Mouse (Mus musculus): Measurements from ENCODE around the gene Xylt2. TPM values are rescaled to one million over a fixed set of nuclear protein-coding genes. Genes with fewer than 3 reads are reported as not detected.

The Xylt2 gene
- polyA plus RNA-seq (2015; fragmentation: Nextera tagmentation; extraction: Ambion mirVana) = 13.6 and 15.1 TPM in 2 replicates

GRCm38 (mm10) chr11:94676754-94677606 lies at the start of gene Xylt2:
Xylt2 (minus strand) TSS chr11:94677515.
- peak within 1 kb of the TSS; percentile 88 for H3K9ac ChIP-seq
- H3K9me3 ChIP-seq = no peaks in the 10 kb centered on the region
- peaks cover 32% of the 10 kb centered on the region for H3K4me1 ChIP-seq (replicated peaks)
- no peaks in the 10 kb centered on the region for H3K27me3 ChIP-seq
- H3K4me3 ChIP-seq = peak within 1 kb of the TSS; percentile 91
- peak within 1 kb of the TSS; percentile 95 for H3K27ac ChIP-seq (replicated peaks)
- H3K4me2 ChIP-seq = peak within 1 kb of the TSS; percentile 71
- no peaks in the 10 kb centered on the region for H3K36me3 ChIP-seq
- WGBS = 1% methylated on average over 76 of the region's 82 CpGs
- ATAC-seq (ENCODE audit: low FRiP score, low read depth) = peak; percentile 96

GRCm38 (mm10) chr11:94719216-94719615 lies 41.9 kb upstream of the Xylt2 start:
- H3K36me3 ChIP-seq = no peaks in the 10 kb centered on the region
- no peaks in the 10 kb centered on the region for H3K9me3 ChIP-seq
- H3K4me3 ChIP-seq = no peak overlapping the region
- ATAC-seq (ENCODE audit: low FRiP score, low read depth) = no peak
- H3K4me1 ChIP-seq (replicated peaks) = no peaks in the 10 kb centered on the region
- 80% methylated on average over 2 of the region's 2 CpGs for WGBS
- H3K27me3 ChIP-seq = no peaks in the 10 kb centered on the region
- no peak overlapping the region for H3K27ac ChIP-seq (replicated peaks)
- no peak overlapping the region for H3K4me2 ChIP-seq
- no peak overlapping the region for H3K9ac ChIP-seq

GRCm38 (mm10) chr11:94718113-94718909 lies 41.0 kb upstream of the Xylt2 start:
- WGBS = 90% methylated on average over 7 of the region's 7 CpGs
- Histone ChIP-seq H3K27ac (replicated peaks) (no peak overlapping the region), H3K4me3 (no peak overlapping the region), H3K27me3 (no peaks in the 10 kb centered on the region), H3K36me3 (no peaks in the 10 kb centered on the region), H3K9me3 (no peaks in the 10 kb centered on the region), H3K4me1 (replicated peaks) (0 out of 2 replicates have a peak, but pooled peaks cover 3% of the 10 kb centered on the region), H3K4me2 (no peak overlapping the region), H3K9ac (no peak overlapping the region)
- no peak for ATAC-seq (ENCODE audit: low FRiP score, low read depth)

GRCm38 (mm10) chr11:94717239-94717638 lies 39.9 kb upstream of the Xylt2 start:
- no peaks in the 10 kb centered on the region for H3K27me3 ChIP-seq
- H3K27ac ChIP-seq (replicated peaks) = no peak overlapping the region
- 0 out of 2 replicates have a peak, but pooled peaks cover 6% of the 10 kb centered on the region for H3K4me1 ChIP-seq (replicated peaks)
- no peak for ATAC-seq (ENCODE audit: low FRiP score, low read depth)
- H3K4me2 ChIP-seq = no peak overlapping the region
- no peak overlapping the region for H3K9ac ChIP-seq
- H3K36me3 ChIP-seq = no peaks in the 10 kb centered on the region
- no peaks in the 10 kb centered on the region for H3K9me3 ChIP-seq
- WGBS = 45% methylated on average over 11 of the region's 11 CpGs
- H3K4me3 ChIP-seq = no peak overlapping the region

- ATAC-seq (ENCODE audit: low FRiP score, low read depth) = no peak
- no peak overlapping the region for H3K4me3 ChIP-seq
- H3K4me2 ChIP-seq = no peak overlapping the region
- H3K9ac ChIP-seq = no peak overlapping the region
- 0 out of 2 replicates have a peak, but pooled peaks cover 6% of the 10 kb centered on the region for H3K4me1 ChIP-seq (replicated peaks)
- no peaks in the 10 kb centered on the region for H3K9me3 ChIP-seq
- no peaks in the 10 kb centered on the region for H3K36me3 ChIP-seq
- 16% methylated on average over 9 of the region's 9 CpGs for WGBS
- H3K27ac ChIP-seq (replicated peaks) = no peak overlapping the region
- H3K27me3 ChIP-seq = no peaks in the 10 kb centered on the region
These were observed 39.4 kb upstream of the Xylt2 start for GRCm38 (mm10) chr11:94716754-94717153.

- Histone ChIP-seq H3K9me3 (no peaks in the 10 kb centered on the region), H3K4me3 (no peak overlapping the region), H3K27ac (replicated peaks) (no peak overlapping the region), H3K4me1 (replicated peaks) (0 out of 2 replicates have a peak, but pooled peaks cover 6% of the 10 kb centered on the region), H3K36me3 (no peaks in the 10 kb centered on the region), H3K27me3 (no peaks in the 10 kb centered on the region), H3K4me2 (no peak overlapping the region), H3K9ac (no peak overlapping the region)
- no peak for ATAC-seq (ENCODE audit: low FRiP score, low read depth)
- 74% methylated on average over 5 of the region's 5 CpGs for WGBS
These were observed 38.3 kb upstream of the Xylt2 start for GRCm38 (mm10) chr11:94715622-94716021.

- Histone ChIP-seq H3K9ac (no peak overlapping the region), H3K27ac (replicated peaks) (no peak overlapping the region), H3K4me2 (no peak overlapping the region), H3K27me3 (no peaks in the 10 kb centered on the region), H3K4me1 (replicated peaks) (0 out of 2 replicates have a peak, but pooled peaks cover 6% of the 10 kb centered on the region), H3K4me3 (no peak overlapping the region), H3K9me3 (no peaks in the 10 kb centered on the region), H3K36me3 (no peaks in the 10 kb centered on the region)
- ATAC-seq (ENCODE audit: low FRiP score, low read depth) = no peak
- WGBS = 50% methylated on average over 11 of the region's 11 CpGs
These were observed 36.0 kb upstream of the Xylt2 start for GRCm38 (mm10) chr11:94713246-94713860.

GRCm38 (mm10) chr11:94704472-94704871 lies 27.2 kb upstream of the Xylt2 start, which contains the start of gene Gm11541:
Gm11541 (minus strand) TSS chr11:94704499.
- H3K4me1 ChIP-seq (replicated peaks) = peaks cover 3% of the 10 kb centered on the region; the same call in 1 of the 2 replicates
- no peaks in the 10 kb centered on the region for H3K9me3 ChIP-seq
- WGBS = 59% methylated on average over 5 of the region's 5 CpGs
- no peak within 1 kb of the TSS for H3K9ac ChIP-seq
- H3K27me3 ChIP-seq = no peaks in the 10 kb centered on the region
- no peak for ATAC-seq (ENCODE audit: low FRiP score, low read depth)
- H3K4me2 ChIP-seq = no peak within 1 kb of the TSS
- H3K36me3 ChIP-seq = no peaks in the 10 kb centered on the region
- H3K27ac ChIP-seq (replicated peaks) = no peak within 1 kb of the TSS
- H3K4me3 ChIP-seq = no peak within 1 kb of the TSS

- 34% methylated on average over 7 of the region's 7 CpGs for WGBS
- no peak overlapping the region for H3K27ac ChIP-seq (replicated peaks)
These were observed 26.7 kb upstream of the Xylt2 start for GRCm38 (mm10) chr11:94704020-94704419.

GRCm38 (mm10) chr11:94702216-94702610 lies 24.9 kb upstream of the Xylt2 start:
- no peak for ATAC-seq (ENCODE audit: low FRiP score, low read depth)
- no peaks in the 10 kb centered on the region for H3K36me3 ChIP-seq
- H3K4me2 ChIP-seq = no peak overlapping the region
- no peaks in the 10 kb centered on the region for H3K9me3 ChIP-seq
- H3K27ac ChIP-seq (replicated peaks) = no peak overlapping the region
- 45% methylated on average over 3 of the region's 3 CpGs for WGBS
- H3K4me3 ChIP-seq = no peak overlapping the region
- H3K4me1 ChIP-seq (replicated peaks) = peaks cover 3% of the 10 kb centered on the region; the same call in 1 of the 2 replicates
- no peak overlapping the region for H3K9ac ChIP-seq
- H3K27me3 ChIP-seq = no peaks in the 10 kb centered on the region

More at GRCm38 (mm10) chr11:94704020-94704419, 26.7 kb upstream of the Xylt2 start:
- Histone ChIP-seq H3K4me1 (replicated peaks) (peaks cover 3% of the 10 kb centered on the region; the same call in 1 of the 2 replicates), H3K9ac (no peak overlapping the region), H3K27me3 (no peaks in the 10 kb centered on the region), H3K4me3 (no peak overlapping the region), H3K9me3 (no peaks in the 10 kb centered on the region), H3K4me2 (no peak overlapping the region), H3K36me3 (no peaks in the 10 kb centered on the region)
- ATAC-seq (ENCODE audit: low FRiP score, low read depth) = no peak

- no peak for ATAC-seq (ENCODE audit: low FRiP score, low read depth)
These were observed 24.3 kb upstream of the Xylt2 start for GRCm38 (mm10) chr11:94701401-94702215.

More at GRCm38 (mm10) chr11:94701401-94702215, 24.3 kb upstream of the Xylt2 start:
- WGBS = 48% methylated on average over 27 of the region's 27 CpGs
- H3K27me3 ChIP-seq = no peaks in the 10 kb centered on the region
- no peak overlapping the region for H3K27ac ChIP-seq (replicated peaks)
- H3K9ac ChIP-seq = 0 out of 2 replicates have a peak overlapping the region, but pooled peaks have one; percentile 6
- H3K36me3 ChIP-seq = no peaks in the 10 kb centered on the region
- H3K4me1 ChIP-seq (replicated peaks) = peaks cover 3% of the 10 kb centered on the region; the same call in 1 of the 2 replicates
- no peak overlapping the region for H3K4me3 ChIP-seq
- 0 out of 2 replicates have a peak overlapping the region, but pooled peaks have one; percentile 5 for H3K4me2 ChIP-seq
- H3K9me3 ChIP-seq = no peaks in the 10 kb centered on the region

All from hindbrain, embryonic 15.5 days (tissue).